Mouse (Mus musculus) embryonic facial prominence, embryonic 13.5 days (tissue): ENCODE data around the gene Anapc15. TPM values are rescaled to one million over a fixed set of nuclear protein-coding genes. Genes with fewer than 3 reads are reported as not detected.

Experiments
- ATAC-seq: fragments of 200-750 bp; cut with Nextera tagmentation; 2 replicates; pipeline ENCODE4 v1.8.0; 2017; ENCODE audit warnings: low read depth; ENCODE audit not compliant: insufficient number of reproducible peaks, insufficient read depth, low FRiP score, low TSS enrichment
- H3K27ac ChIP-seq: fragments of 300-500 bp; sonication (generic); 2 replicates; pipeline ENCODE4 v1.5.1; 2015; ENCODE audit warnings: moderate library complexity, mild to moderate bottlenecking, inconsistent platforms
- H3K27me3 ChIP-seq: fragments of 300-500 bp; sonication (generic); 2 replicates; pipeline ENCODE4 v1.6.1; 2015; ENCODE audit warnings: mild to moderate bottlenecking, inconsistent platforms
- H3K36me3 ChIP-seq: fragments of 300-500 bp; sonication (generic); 2 replicates; pipeline ENCODE4 v1.6.1; 2015; ENCODE audit warnings: mild to moderate bottlenecking, inconsistent platforms
- H3K4me1 ChIP-seq: fragments of 300-500 bp; sonication (generic); 2 replicates; pipeline ENCODE4 v1.6.1; 2015; ENCODE audit warnings: inconsistent platforms
- H3K4me2 ChIP-seq: fragments of 300-500 bp; sonication (generic); 2 replicates; pipeline ENCODE4 v1.6.1; 2015; ENCODE audit warnings: moderate library complexity, mild to moderate bottlenecking, inconsistent platforms
- H3K4me3 ChIP-seq: fragments of 300-500 bp; sonication (generic); 2 replicates; pipeline ENCODE4 v1.5.1; 2015; ENCODE audit warnings: mild to moderate bottlenecking, inconsistent platforms
- H3K9ac ChIP-seq: fragments of 300-500 bp; sonication (generic); 2 replicates; pipeline ENCODE4 v1.6.1; 2015; ENCODE audit warnings: mild to moderate bottlenecking, inconsistent platforms
- H3K9me3 ChIP-seq: fragments of 300-500 bp; sonication (generic); 2 replicates; pipeline ENCODE4 v1.6.1; 2016; ENCODE audit warnings: inconsistent platforms
- WGBS: fragments of 180-500 bp; shearing (Covaris S2); methylation state at CpG from one replicate; pipeline ENCODE4 v1.1.7; 2015; ENCODE audit warnings: mixed read lengths; 5-methylcytosine and 5-hydroxymethylcytosine counted together
- polyA plus RNA-seq: library from polyadenylated mRNA; unstranded; fragments of >200 nt; fragmentation: Nextera tagmentation; extraction: Ambion mirVana; gene quantifications from 2 replicates; pipeline ENCODE4 v1.2.1, GENCODE M21; 2015

The Anapc15 gene
- polyA plus RNA-seq, 1 experiment from 2014 or later: 73.4 TPM

DNA sequence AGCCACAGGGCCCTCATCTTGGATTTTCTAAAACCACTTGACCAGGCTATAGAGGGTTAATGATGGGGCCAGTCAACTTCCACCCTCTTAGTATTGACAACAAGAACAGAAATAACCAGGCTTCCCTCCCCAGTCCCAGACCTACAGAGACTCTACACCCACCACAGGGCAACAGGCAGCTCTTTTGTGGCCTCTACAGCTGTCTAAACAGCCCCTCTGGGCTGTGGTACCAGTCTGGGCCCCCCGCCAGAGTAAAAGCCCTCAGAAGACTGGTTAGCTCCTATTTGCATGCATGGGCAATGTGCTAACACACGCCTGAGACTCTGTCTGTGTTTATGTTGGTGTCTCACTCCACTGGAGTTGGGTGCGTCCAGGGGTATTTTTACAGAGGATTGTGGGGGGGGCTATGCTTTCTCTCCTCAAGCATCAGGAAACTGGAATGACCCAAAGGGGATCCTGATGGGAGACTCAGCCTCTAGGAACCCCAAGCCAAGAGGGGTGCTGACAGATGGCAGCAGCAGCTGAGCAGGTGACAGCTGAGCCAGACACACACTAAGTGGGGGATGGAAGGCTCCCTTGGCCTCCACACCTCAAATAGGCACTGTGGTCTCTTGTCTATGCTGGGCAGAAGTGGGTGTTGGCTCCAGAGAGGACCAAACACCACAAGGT lies 29.5 kb upstream of the Anapc15 start:
- peak overlapping the region; percentile 0; the same call in 1 of the 2 replicates for H3K4me2 ChIP-seq
- H3K4me3 ChIP-seq: no peak overlapping the region
- peaks cover 51% of the 10 kb centered on the region for H3K36me3 ChIP-seq
- no peaks in the 10 kb centered on the region for H3K27me3 ChIP-seq
- no peak for ATAC-seq
- no peaks in the 10 kb centered on the region for H3K9me3 ChIP-seq
- no peak overlapping the region; the same call in 1 of the 2 replicates for H3K27ac ChIP-seq
- 48% methylated on average over 3 of the region's 3 CpGs for WGBS
- peak overlapping the region; percentile 44; the same call in 1 of the 2 replicates for H3K9ac ChIP-seq
- H3K4me1 ChIP-seq: peaks cover 33% of the 10 kb centered on the region

GRCm38 (mm10) chr7:101834903-101835302 lies 28.6 kb upstream of the Anapc15 start:
- no peak overlapping the region for H3K27ac ChIP-seq
- WGBS: 59% methylated on average over 3 of the region's 3 CpGs

GRCm38 (mm10) chr7:101835457-101836109 lies 27.9 kb upstream of the Anapc15 start:
- H3K27ac ChIP-seq: peak overlapping the region; percentile 96
- peak overlapping the region; percentile 90 for H3K4me3 ChIP-seq
- H3K9me3 ChIP-seq: no peaks in the 10 kb centered on the region
- H3K4me2 ChIP-seq: peak overlapping the region; percentile 81
- peaks cover 35% of the 10 kb centered on the region for H3K36me3 ChIP-seq
- H3K4me1 ChIP-seq: peaks cover 35% of the 10 kb centered on the region
- WGBS: 45% methylated on average over 5 of the region's 5 CpGs
- no peaks in the 10 kb centered on the region for H3K27me3 ChIP-seq
- H3K9ac ChIP-seq: peak overlapping the region; percentile 99
- no peak for ATAC-seq

More at GRCm38 (mm10) chr7:101834903-101835302, 28.6 kb upstream of the Anapc15 start:
- H3K4me2 ChIP-seq: peak overlapping the region; percentile 81
- H3K9ac ChIP-seq: peak overlapping the region; percentile 99; the same call in 1 of the 2 replicates
- peaks cover 35% of the 10 kb centered on the region for H3K4me1 ChIP-seq
- H3K9me3 ChIP-seq: no peaks in the 10 kb centered on the region
- no peaks in the 10 kb centered on the region for H3K27me3 ChIP-seq
- ATAC-seq: no peak
- H3K4me3 ChIP-seq: peak overlapping the region; percentile 90; the same call in 1 of the 2 replicates
- peaks cover 42% of the 10 kb centered on the region for H3K36me3 ChIP-seq

GRCm38 (mm10) chr7:101836271-101837153 lies 27.0 kb upstream of the Anapc15 start:
- Histone ChIP-seq H3K36me3 (peaks cover 26% of the 10 kb centered on the region), H3K4me3 (peak overlapping the region; percentile 90), H3K4me1 (peaks cover 35% of the 10 kb centered on the region), H3K27me3 (no peaks in the 10 kb centered on the region), H3K9ac (peak overlapping the region; percentile 99), H3K4me2 (peak overlapping the region; percentile 81), H3K9me3 (no peaks in the 10 kb centered on the region), H3K27ac (peak overlapping the region; percentile 96)
- under 1% methylated on average over 63 of the region's 63 CpGs for WGBS
- ATAC-seq: peak; percentile 34

- peak overlapping the region; percentile 99 for H3K9ac ChIP-seq
- no peak for ATAC-seq
- peaks cover 35% of the 10 kb centered on the region for H3K4me1 ChIP-seq
- under 1% methylated on average over 20 of the region's 20 CpGs for WGBS
- peak overlapping the region; percentile 96 for H3K27ac ChIP-seq
- peak overlapping the region; percentile 81 for H3K4me2 ChIP-seq
- no peaks in the 10 kb centered on the region for H3K27me3 ChIP-seq
- H3K4me3 ChIP-seq: peak overlapping the region; percentile 90
- H3K9me3 ChIP-seq: no peaks in the 10 kb centered on the region
- peaks cover 19% of the 10 kb centered on the region for H3K36me3 ChIP-seq
Measured at GRCm38 (mm10) chr7:101837154-101837605, 26.3 kb upstream of the Anapc15 start.

- peaks cover 13% of the 10 kb centered on the region for H3K36me3 ChIP-seq
- H3K27ac ChIP-seq: peak within 1 kb of the TSS; percentile 96
- H3K4me2 ChIP-seq: peak within 1 kb of the TSS; percentile 81
- peak within 1 kb of the TSS; percentile 90 for H3K4me3 ChIP-seq
- H3K27me3 ChIP-seq: no peaks in the 10 kb centered on the region
- H3K4me1 ChIP-seq: peaks cover 35% of the 10 kb centered on the region
- under 1% methylated on average over 64 of the region's 64 CpGs for WGBS
- peak; percentile 70 for ATAC-seq
- H3K9ac ChIP-seq: peak within 1 kb of the TSS; percentile 99
- no peaks in the 10 kb centered on the region for H3K9me3 ChIP-seq
Measured at GRCm38 (mm10) chr7:101837606-101838471, 25.7 kb upstream of the Anapc15 start, which contains the start of gene Inppl1. Gene Inppl1 (minus strand): TSS chr7:101838229.

GRCm38 (mm10) chr7:101844186-101844585 lies 19.3 kb upstream of the Anapc15 start:
- H3K4me2 ChIP-seq: no peak overlapping the region
- H3K4me1 ChIP-seq: peaks cover under 1% of the 10 kb centered on the region; the same call in 1 of the 2 replicates
- WGBS: 65% methylated on average over 6 of the region's 6 CpGs
- H3K9me3 ChIP-seq: no peaks in the 10 kb centered on the region
- no peak overlapping the region for H3K9ac ChIP-seq
- H3K27ac ChIP-seq: no peak overlapping the region
- no peaks in the 10 kb centered on the region for H3K27me3 ChIP-seq
- no peaks in the 10 kb centered on the region for H3K36me3 ChIP-seq
- H3K4me3 ChIP-seq: no peak overlapping the region
- no peak for ATAC-seq

DNA sequence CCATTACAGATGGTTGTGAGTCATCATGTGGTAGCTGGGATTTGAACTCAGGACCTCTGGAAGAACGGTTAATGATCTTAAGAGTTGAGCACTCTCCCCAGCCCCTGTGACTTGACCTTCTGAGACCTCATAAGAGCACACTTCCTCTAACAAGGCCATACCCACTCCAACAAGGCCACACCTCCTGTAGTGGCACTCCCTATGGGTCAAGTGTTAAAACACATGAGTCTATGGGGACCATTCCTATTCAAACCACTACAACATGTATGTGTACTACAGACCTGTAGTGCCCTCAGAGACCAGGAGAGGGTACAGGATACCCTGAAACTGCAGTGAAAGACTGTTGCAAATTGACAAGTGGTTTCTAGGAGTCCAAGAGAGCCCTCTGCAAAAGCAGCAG lies 15.6 kb upstream of the Anapc15 start:
- no peaks in the 10 kb centered on the region for H3K27me3 ChIP-seq

GRCm38 (mm10) chr7:101851689-101852088 lies 11.8 kb upstream of the Anapc15 start:
- ATAC-seq: no peak
- Histone ChIP-seq H3K36me3 (no peaks in the 10 kb centered on the region), H3K4me3 (no peak overlapping the region), H3K27me3 (no peaks in the 10 kb centered on the region), H3K27ac (no peak overlapping the region), H3K9ac (no peak overlapping the region), H3K4me2 (no peak overlapping the region), H3K4me1 (no peaks in the 10 kb centered on the region), H3K9me3 (no peaks in the 10 kb centered on the region)
- WGBS: 76% methylated on average over 6 of the region's 6 CpGs

More for the DNA sequence above, 15.6 kb upstream of the Anapc15 start:
- H3K4me1 ChIP-seq: no peaks in the 10 kb centered on the region
- H3K9me3 ChIP-seq: no peaks in the 10 kb centered on the region
- no peaks in the 10 kb centered on the region for H3K36me3 ChIP-seq
- ATAC-seq: no peak
- H3K4me2 ChIP-seq: no peak overlapping the region
- H3K27ac ChIP-seq: no peak overlapping the region
- no peak overlapping the region for H3K9ac ChIP-seq
- 97% methylated on average over 1 of the region's 1 CpGs for WGBS
- H3K4me3 ChIP-seq: no peak overlapping the region

GRCm38 (mm10) chr7:101852846-101853245 lies 10.7 kb upstream of the Anapc15 start:
- no peak overlapping the region for H3K27ac ChIP-seq
- H3K9ac ChIP-seq: no peak overlapping the region
- ATAC-seq: no peak
- H3K4me2 ChIP-seq: no peak overlapping the region
- no peaks in the 10 kb centered on the region for H3K9me3 ChIP-seq
- no peaks in the 10 kb centered on the region for H3K4me1 ChIP-seq
- 87% methylated on average over 6 of the region's 6 CpGs for WGBS
- no peak overlapping the region for H3K4me3 ChIP-seq
- H3K36me3 ChIP-seq: no peaks in the 10 kb centered on the region
- H3K27me3 ChIP-seq: no peaks in the 10 kb centered on the region
